Comparison of ENCODE assay signal across 9 mouse cellular contexts in the genomic region with DNA sequence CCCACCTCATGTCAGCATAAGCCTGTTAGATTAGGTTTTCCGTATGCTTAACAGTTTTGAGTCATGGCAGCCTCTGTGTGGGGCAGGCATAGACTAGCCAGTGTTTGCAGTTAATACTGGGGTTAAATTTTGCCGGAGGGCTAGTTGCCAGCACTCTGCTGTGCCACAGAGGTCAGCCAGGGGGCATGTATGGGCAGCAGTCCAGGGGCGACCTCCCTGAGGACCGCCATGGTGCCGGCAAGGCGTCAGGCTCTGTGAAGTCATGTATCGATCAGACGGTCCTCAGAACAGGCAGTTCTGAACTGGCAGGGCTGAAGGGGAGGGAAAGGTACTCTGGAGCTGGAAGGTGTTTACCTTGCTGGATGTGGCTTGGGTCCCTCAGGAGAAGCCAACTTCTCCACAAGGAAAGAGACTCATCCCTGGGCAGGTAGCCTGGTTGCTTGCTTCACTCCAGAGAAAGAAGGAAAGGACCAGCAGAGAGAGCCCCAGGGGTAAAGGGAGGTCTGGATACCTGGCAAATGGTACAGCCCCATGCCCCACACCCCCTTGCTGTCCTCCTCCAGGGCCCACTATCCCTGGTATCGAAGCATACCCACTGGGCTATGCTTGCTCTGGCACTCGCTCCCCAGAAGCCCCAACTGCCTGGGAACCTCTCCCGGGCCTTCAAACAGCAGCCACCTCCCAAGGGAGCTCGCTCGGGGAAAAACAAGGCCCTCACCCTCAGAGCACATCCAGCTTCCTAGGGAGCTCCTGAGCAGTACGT.
A peak's percentile ranks its signal among the peaks of the same experiment; 100 is the strongest.
DNase-seq lines count a peak whose midpoint lies in the region; ATAC-seq and TF ChIP-seq lines count a peak whose summit lies in the region.
"Had no signal": no experiment of that assay in that cellular context is flagged by ENCODE, and none has a peak within 500 bp of the region (broad histone marks: within the 10 kb centered on the region; RNA-seq: fewer than 3 reads in every experiment).

No protein-coding gene starts in this region.

- TF ChIP-seq POLR2A in thymus, adult 2 months (IDR thresholded peaks at IDR 0.05; ENCODE audit: control insufficient read depth, extremely low read depth, insufficient read depth, low read length, poor library complexity) = no peak

- peak overlapping the region; percentile 53 for H3K9ac ChIP-seq in heart, embryonic 13.5 days
- peak overlapping the region; percentile 26; the same call in 1 of the 2 replicates for H3K9ac ChIP-seq in forebrain, embryonic 12.5 days
- H3K9ac ChIP-seq in intestine, postnatal 0 days (ENCODE audit: low read depth, low read length) = no peak overlapping the region
- peak overlapping the region; percentile 45 for H3K9ac ChIP-seq in midbrain, embryonic 15.5 days

- H3K4me2 ChIP-seq in heart, embryonic 13.5 days = peak overlapping the region; percentile 51
- H3K4me2 ChIP-seq in forebrain, embryonic 12.5 days = peak overlapping the region; percentile 98
- no peak overlapping the region for H3K4me2 ChIP-seq in intestine, postnatal 0 days (replicated peaks; ENCODE audit: low read depth)
- H3K4me2 ChIP-seq in midbrain, embryonic 15.5 days = peak overlapping the region; percentile 83

- DNase-seq in heart, postnatal 14 days = no peak
- no peak for DNase-seq in layer of hippocampus, postnatal 25 days (ENCODE audit: extremely low spot score in 1 of 2, low spot score in 1 of 2)
- no peak for DNase-seq in lung, postnatal 25 days (ENCODE audit: low spot score)
- DNase-seq in thymus, adult 2 months = no peak
- DNase-seq: layer of hippocampus, adult 9-11 months had no signal

- no peaks in the 10 kb centered on the region for H3K9me3 ChIP-seq in heart, embryonic 13.5 days
- H3K9me3 ChIP-seq in forebrain, embryonic 12.5 days = no peaks in the 10 kb centered on the region
- no peaks in the 10 kb centered on the region for H3K9me3 ChIP-seq in intestine, postnatal 0 days (ENCODE audit: control insufficient read depth)
- H3K9me3 ChIP-seq in midbrain, embryonic 15.5 days = no peaks in the 10 kb centered on the region

- peak overlapping the region; percentile 69 for H3K27ac ChIP-seq in heart, embryonic 13.5 days (replicated peaks)
- peak overlapping the region; percentile 54 for H3K27ac ChIP-seq in forebrain, embryonic 12.5 days
- peak overlapping the region; percentile 54; the same call in 1 of the 2 replicates for H3K27ac ChIP-seq in intestine, postnatal 0 days (ENCODE audit: low read depth, low read length)
- peak overlapping the region; percentile 70 for H3K27ac ChIP-seq in midbrain, embryonic 15.5 days
- H3K27ac ChIP-seq in thymus, adult 2 months (ENCODE audit: control insufficient read depth, insufficient read depth, low read length) = no peak overlapping the region

- intact Hi-C loops in heart, postnatal 14 days (cut with DNase I) = loop anchor here (2.0 kb wide), 1 partner anchor 16 kb away; no protein-coding TSS in a partner anchor

- H3K36me3 ChIP-seq in heart, embryonic 13.5 days = 0 out of 2 replicates have a peak, but pooled peaks cover 3% of the 10 kb centered on the region
- peaks cover 2% of the 10 kb centered on the region for H3K36me3 ChIP-seq in forebrain, embryonic 12.5 days (replicated peaks)
- peaks cover 10% of the 10 kb centered on the region; the same call in 1 of the 2 replicates for H3K36me3 ChIP-seq in intestine, postnatal 0 days (ENCODE audit: control insufficient read depth, insufficient read depth)
- no peaks in the 10 kb centered on the region for H3K36me3 ChIP-seq in midbrain, embryonic 15.5 days (replicated peaks)
- no peaks in the 10 kb centered on the region for H3K36me3 ChIP-seq in thymus, adult 2 months (ENCODE audit: control insufficient read depth, insufficient read depth, low read length)

- H3K27me3 ChIP-seq in heart, embryonic 13.5 days (replicated peaks) = no peaks in the 10 kb centered on the region
- H3K27me3 ChIP-seq in forebrain, embryonic 12.5 days = no peaks in the 10 kb centered on the region
- no peaks in the 10 kb centered on the region for H3K27me3 ChIP-seq in intestine, postnatal 0 days (replicated peaks; ENCODE audit: control insufficient read depth, insufficient read depth, low read length)
- no peaks in the 10 kb centered on the region for H3K27me3 ChIP-seq in midbrain, embryonic 15.5 days (replicated peaks)
- H3K27me3 ChIP-seq in thymus, adult 2 months (ENCODE audit: control insufficient read depth, insufficient read depth, low read length) = no peaks in the 10 kb centered on the region

- 0 out of 2 replicates have a peak, but pooled peaks have one; percentile 4 for TF ChIP-seq CTCF in intestine, postnatal 0 days (IDR thresholded peaks at IDR 0.05; ENCODE audit: low read depth)
- TF ChIP-seq CTCF in thymus, adult 2 months (IDR thresholded peaks at IDR 0.05; ENCODE audit: borderline replicate concordance, control insufficient read depth, extremely low read depth, insufficient read depth, low read length, poor library complexity) = no peak

- peaks cover 88% of the 10 kb centered on the region for H3K4me1 ChIP-seq in heart, embryonic 13.5 days
- H3K4me1 ChIP-seq in forebrain, embryonic 12.5 days = peaks cover 87% of the 10 kb centered on the region
- H3K4me1 ChIP-seq in intestine, postnatal 0 days (replicated peaks; ENCODE audit: control insufficient read depth, insufficient read depth, low read length) = peaks cover 26% of the 10 kb centered on the region
- H3K4me1 ChIP-seq in midbrain, embryonic 15.5 days = peaks cover 83% of the 10 kb centered on the region
- H3K4me1 ChIP-seq in thymus, adult 2 months (replicated peaks; ENCODE audit: control insufficient read depth, insufficient read depth, low read length) = peaks cover 39% of the 10 kb centered on the region

- no peak for ATAC-seq in heart, embryonic 13.5 days (ENCODE audit: extremely low read depth, insufficient number of reproducible peaks, low FRiP score, low TSS enrichment)
- ATAC-seq in forebrain, embryonic 12.5 days (ENCODE audit: low FRiP score) = no peak
- ATAC-seq in intestine, postnatal 0 days = no peak
- no peak for ATAC-seq in midbrain, embryonic 15.5 days (replicated peaks)

- 48% methylated on average over 14 of the region's 14 CpGs for WGBS in heart, embryonic 13.5 days
- 69% methylated on average over 14 of the region's 14 CpGs for WGBS in forebrain, embryonic 12.5 days
- WGBS in intestine, postnatal 0 days = 62% methylated on average over 14 of the region's 14 CpGs
- 43% methylated on average over 14 of the region's 14 CpGs for WGBS in midbrain, embryonic 15.5 days
- WGBS in thymus, adult 2 months = 91% methylated on average over 14 of the region's 14 CpGs

- peak overlapping the region; percentile 6; the same call in 1 of the 2 replicates for H3K4me3 ChIP-seq in heart, embryonic 13.5 days
- 0 out of 2 replicates have a peak overlapping the region, but pooled peaks have one; percentile 6 for H3K4me3 ChIP-seq in forebrain, embryonic 12.5 days (replicated peaks)
- no peak overlapping the region for H3K4me3 ChIP-seq in intestine, postnatal 0 days (ENCODE audit: low read depth, low read length)
- peak overlapping the region; percentile 34 for H3K4me3 ChIP-seq in midbrain, embryonic 15.5 days
- no peak overlapping the region for H3K4me3 ChIP-seq in thymus, adult 2 months (ENCODE audit: control insufficient read depth, insufficient read depth, low read length)

Comparison
In these comparisons a context has a peak if more than half of its experiments do, and no peak if none do; other contexts are left out.
1. H3K4me3 ChIP-seq: peak in heart, embryonic 13.5 days (single experiment), forebrain, embryonic 12.5 days (single experiment) and midbrain, embryonic 15.5 days (single experiment); none in intestine, postnatal 0 days (single experiment) and thymus, adult 2 months (single experiment).